Mouse (Mus musculus): Measurements from ENCODE around the gene Alkbh6.

DNA sequence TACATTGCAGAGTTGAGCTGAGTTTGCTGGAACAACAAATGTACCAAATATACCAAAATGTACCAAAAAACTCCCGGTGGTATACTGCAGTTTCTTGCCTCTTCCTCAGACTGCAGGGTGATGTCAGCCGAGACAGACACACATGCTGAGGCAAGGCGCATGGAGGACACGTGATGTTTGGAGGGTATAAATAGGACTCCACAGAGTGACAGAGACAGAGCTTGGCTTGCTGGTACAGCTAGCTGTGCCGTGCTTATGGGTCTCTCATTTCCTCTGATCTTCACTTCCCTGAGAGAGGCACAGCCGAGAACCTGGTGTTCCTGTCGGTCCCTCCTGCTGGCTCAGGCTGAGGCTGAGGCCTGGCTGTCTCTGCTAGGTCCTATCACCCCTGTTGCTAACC, 25.8 kb upstream of the Alkbh6 start:
- TF ChIP-seq POLR2A (IDR thresholded peaks at IDR 0.05; ENCODE audit: borderline replicate concordance, extremely low read depth, low read depth, low read length) (no peak), CTCF (IDR thresholded peaks at IDR 0.05; ENCODE audit: insufficient read depth, low read length) (no peak)
